Mouse (Mus musculus): Measurements from ENCODE around the gene Fank1.

Gene Fank1

DNA sequence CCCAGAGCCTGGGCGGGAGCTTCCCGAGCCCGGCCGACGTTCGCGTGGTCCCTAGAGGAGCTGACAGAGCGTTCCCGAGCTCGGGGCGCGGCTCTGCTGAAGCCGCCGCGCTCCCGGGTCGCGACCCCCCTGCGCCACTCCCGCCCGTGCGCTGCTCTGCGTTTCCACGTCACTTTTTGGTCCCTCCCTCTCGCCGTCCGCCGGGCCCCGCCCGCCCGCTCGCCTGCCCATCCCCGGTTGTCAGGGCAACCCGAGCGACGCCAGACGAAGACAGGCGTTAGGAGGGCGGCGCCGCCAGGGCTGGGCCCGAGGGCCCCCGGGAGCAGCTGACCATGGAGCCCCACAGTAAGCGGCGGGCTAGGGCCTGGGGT lies at the start of gene Fank1:
Gene Fank1, plus strand, starts transcription at position 236 of the 371 bp plus-strand sequence.
- DNase-seq: peak; percentile 90 to 91

DNA sequence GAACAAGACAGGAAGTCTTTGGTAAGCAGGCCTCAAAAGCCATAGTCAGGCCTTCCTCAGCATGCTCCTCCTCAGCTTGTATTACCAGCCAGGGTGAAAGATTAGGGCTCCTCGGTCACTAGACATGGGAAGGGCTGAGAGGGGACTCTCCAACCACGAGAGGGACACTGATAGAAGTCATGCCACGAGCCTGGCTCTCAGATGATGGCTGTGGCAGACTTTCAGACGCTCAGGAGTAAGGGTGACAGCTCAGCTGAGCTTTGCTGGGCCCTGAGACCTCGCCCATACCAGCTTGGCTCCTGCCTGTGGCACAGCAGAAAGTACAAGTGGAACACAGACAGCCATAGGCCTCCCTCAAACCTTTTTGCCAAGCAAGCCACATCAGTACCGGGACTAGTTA lies 49.6 kb upstream of the Fank1 start:
- DNase-seq: no peak

- peak; percentile 43 to 62 for DNase-seq
These were observed 47.3 kb upstream of the Fank1 start for GRCm38 (mm10) chr7:133729351-133729750.

DNA sequence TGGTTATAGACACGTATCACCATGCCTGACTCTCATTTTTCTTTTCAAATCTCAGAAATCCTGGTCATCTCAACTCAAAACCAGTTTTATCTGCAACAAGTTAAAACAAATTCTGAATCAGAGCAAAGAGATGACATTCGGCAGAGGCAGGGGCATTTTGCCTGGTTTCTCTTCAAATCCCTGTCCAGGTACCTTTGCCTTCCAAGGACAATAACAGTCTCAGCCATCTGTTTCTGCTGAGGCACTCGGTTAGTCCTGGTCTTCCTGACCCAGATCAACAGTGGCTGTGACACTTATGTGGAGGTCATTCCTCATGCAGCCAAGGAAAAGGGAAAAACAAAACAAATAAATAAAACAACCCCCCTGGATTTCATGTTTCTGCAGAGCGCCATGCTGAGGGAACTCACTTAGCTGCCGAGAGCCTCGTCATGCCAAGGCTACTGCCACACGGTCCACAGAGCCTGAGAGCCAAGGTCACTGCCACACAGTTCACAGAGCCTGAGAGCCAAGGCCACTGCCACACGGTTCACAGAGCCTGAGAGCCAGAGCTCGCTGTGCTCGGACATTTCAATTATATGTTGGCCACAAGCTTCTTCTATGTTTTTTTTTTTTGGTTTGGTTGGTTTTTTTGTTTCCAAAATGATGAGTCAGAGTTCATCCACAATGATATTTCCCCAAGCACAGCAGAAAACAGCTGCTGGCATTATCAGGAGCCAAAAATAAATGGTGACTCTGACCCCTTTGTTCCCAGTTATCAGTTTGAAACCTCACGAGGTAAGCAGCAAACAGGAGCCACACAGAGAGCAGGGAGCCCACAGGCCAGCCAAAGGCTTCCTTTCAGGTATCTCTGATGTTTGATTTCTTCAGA lies 46.1 kb upstream of the Fank1 start:
- DNase-seq: peak; percentile 57 to 65

DNA sequence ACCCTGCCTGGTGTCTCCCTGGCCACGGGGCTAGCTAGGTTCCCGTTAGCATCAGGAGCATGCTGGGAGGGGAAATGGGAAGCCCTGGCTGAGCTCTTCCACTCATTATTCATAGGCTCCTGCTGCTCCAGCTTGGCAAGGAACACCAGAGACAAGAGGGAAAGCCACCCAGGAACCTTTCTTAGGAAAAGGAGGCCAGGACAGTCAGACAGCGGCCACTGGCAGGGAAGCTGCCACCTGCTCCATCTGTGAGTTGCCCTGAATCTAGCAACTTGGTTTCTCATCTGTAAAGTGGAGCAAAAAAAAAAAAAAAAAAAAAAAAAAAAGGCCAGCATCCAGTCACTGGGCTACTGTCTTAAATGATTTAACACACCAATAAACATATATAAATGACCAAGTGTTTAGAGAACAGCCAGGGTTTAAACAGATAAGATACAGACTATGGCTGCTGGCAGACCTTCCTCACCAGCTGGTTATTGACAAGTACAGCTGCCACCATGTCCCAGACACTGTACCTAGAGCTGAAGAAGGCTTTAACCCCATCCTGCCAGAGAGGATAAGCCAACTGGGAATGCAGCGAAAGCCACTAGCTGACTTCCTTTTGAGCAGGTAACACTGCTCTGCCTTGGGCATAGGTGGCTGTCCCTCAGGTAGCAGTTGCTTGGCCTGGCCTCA lies 44.6 kb upstream of the Fank1 start:
- peak; percentile 73 to 84 for DNase-seq

GRCm38 (mm10) chr7:133740558-133740957 lies 36.1 kb upstream of the Fank1 start:
- no peak for DNase-seq

GRCm38 (mm10) chr7:133742530-133743325 lies 33.9 kb upstream of the Fank1 start:
- peak; percentile 52 to 61 for DNase-seq

DNA sequence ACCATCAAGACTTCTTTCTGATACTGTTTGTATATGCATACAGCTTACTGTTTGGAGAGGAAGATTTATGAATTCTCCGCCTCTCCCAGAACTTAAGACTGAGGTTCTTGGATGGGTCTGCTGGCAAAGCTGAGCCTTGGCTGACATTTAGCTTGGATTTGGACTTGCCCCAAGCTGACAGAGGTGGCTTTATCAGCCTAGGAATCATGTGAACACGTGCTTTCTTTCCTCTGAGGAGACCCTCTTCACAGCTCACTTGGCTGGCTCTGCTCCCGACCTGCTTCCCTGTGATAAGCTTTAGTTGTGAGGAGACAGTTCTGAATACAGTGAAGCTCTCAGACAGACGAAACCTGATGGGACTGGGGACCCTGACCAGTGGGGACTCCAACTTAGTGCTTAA lies 33.0 kb upstream of the Fank1 start:
- peak; percentile 75 to 77 for DNase-seq

DNA sequence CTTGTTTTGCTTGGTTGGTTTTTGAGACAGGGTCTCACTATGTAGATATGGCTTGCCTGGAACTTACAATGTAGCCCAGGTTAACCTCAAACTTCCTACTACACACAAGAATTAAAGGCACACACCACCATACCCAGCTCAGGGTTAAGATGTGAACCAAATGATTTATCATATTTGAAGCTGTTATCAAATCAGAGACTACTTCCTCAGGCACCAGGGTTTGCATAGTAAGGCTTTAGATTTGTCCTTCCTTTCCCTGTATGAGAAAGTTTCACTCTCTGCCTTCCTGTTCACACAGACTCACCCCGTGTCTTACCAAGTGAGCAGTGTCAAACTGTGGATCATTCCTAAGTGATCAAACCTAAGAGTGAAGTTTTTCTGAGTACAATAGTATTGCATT lies 32.5 kb upstream of the Fank1 start:
- no peak for DNase-seq

DNA sequence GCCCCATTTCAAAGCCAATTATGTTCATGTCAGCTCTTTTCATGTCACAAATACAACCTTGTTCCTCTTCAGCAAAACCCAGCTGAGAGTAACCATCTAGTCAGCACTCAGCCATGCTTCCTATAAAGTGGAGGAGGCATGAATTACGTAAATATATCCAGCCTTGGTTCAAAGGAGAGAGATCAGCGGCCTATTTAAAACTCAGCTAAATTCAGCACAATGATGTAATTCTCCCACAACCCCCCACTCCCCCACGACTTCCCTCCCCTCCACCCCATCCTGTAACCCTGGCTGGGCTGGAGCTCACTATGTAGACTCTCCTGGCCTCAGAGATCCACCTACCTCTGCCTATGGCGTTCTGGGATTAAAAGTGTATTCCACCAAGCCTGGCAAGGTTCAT lies 32.0 kb upstream of the Fank1 start:
- no peak for DNase-seq

- DNase-seq: no peak
These were observed 29.3 kb upstream of the Fank1 start for GRCm38 (mm10) chr7:133747372-133747771.

DNA sequence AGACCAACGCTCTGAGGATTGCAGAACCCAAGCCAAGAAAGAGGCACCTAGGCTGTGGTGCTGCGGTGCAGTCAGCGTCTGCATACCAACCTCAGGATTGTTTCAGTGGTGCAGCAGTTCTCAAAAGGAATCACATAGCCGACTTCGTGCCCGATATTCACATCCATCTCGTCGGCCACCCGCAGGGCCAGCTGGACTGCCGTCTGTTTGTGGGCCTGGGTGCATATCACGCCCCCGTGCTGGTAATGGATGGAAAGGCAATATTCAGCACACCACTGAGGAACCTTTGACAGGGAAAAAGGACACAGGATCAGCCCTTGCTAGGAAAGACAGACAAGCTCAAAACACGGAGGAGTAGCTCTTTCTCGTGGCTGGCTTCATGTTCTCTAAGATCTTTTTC lies 27.9 kb upstream of the Fank1 start:
- DNase-seq: peak; percentile 77 to 79

DNA sequence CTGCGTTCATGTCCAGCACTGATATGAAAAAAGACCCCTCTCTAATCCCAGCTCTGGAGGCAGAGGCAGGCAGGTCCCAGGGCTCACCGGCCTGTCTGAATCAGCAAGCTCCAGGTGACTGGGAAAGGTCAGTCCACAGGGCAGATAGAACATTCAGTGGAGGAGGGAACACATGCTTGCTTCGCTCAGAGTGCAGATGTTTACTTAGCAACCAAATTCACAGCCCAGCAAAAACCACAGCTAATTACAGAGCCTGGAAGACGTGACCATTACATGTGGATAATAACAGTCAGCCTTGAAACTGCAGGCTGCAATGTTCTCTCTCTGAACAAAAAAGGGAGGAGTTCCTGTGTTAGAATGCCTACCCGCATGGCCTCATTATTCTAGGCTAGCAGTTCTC lies 26.0 kb upstream of the Fank1 start:
- no peak for DNase-seq

DNA sequence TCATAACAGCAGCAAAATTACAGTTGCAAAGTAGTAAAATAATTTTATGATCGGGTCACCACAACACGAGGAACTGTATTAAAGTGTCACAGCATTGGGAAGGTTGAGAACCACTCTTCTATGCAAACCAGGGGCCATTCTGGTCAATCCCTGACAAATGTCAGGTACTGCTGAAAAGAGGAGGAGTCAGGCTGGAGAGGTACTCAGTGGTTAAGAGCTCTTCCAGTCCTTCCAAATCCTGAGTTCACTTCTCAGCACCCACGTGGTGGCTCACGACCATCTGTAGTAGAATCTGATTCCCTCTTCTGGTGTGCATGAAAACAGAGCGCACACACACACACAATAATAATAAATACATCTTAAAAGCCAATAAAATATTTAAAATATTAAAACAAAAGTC lies 25.5 kb upstream of the Fank1 start:
- no peak for DNase-seq

DNA sequence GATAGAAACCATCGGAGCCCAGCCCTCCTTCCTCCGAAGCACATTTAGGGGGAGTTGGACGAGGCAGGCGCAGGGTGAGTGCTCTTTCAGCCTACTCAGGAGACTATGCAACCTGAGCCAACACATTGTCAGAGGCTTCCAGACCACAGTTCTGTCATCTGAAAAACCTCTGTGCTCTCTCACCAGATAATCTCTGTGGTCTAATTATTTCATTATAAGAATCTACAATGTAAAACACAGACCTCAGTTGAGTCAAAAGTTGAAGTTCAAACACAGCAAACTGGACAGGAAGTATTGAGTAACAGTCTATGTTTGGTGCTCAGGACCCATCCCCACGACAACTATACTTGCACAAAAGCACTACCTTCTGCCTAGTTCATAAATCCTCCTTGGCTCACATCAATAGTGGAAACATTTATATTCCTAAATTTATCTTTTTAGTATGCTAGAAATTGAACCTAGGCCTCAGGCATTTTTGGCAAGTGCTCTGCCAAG lies 18.7 kb upstream of the Fank1 start:
- no peak for DNase-seq

DNA sequence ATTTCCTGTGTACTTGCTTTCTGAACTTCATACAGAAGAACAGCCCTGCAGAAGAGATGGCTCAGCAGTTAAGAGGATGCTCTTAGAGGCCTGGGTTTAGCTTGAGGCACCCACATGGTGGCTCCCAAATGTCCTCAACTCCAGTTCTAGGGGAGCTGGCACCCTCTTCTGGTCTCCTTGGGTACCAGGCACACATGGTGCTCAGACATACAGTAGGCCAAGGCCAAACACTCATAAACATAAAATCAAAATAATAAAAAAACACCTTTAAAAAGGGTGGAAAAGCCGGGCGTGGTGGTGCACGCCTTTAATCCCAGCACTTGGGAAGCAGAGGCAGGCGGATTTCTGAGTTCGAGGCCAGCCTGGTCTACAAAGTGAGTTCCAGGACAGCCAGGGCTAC lies 17.9 kb upstream of the Fank1 start:
- no peak for DNase-seq

GRCm38 (mm10) chr7:133759611-133760353 lies 16.9 kb upstream of the Fank1 start:
- no peak for DNase-seq

DNA sequence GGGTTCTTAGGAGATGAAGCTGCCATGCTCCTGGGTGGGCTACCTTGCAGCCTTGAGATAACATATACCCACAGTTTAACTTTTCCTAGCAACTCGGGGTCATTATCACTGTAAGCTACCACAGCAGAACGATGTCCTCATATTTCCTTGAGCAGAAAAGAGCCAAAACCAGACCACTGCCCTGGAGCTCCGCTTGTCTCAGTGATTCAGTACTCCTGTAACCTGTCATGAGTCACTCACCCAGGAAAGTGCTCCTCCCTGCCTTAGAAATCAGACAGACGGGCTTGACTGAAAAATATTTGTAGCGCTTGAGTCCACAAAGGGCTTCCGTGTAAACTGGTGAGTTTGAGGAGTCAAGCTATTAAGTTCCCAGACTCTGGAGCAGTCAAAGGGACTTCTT lies 14.0 kb upstream of the Fank1 start:
- DNase-seq: no peak

DNA sequence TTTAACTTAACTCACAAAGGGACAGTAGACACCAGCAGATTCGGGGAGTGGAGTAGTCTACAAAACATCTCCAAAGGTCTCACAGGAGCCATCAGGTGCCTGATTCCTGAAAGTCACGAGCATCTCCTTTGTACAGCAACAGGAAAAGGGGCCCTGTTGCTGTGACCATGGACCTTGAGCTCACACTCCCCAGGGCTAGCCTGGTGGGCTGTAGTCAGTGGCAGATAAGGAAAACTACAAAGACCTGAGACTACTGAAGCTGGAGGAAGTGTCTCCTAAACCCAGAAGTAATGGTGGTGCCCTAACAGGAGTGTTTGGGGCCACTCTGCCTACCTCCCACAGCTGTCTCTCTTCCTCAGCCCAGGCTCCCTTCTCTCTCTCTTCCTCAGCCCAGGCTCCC lies 12.2 kb upstream of the Fank1 start:
- DNase-seq: no peak

DNA sequence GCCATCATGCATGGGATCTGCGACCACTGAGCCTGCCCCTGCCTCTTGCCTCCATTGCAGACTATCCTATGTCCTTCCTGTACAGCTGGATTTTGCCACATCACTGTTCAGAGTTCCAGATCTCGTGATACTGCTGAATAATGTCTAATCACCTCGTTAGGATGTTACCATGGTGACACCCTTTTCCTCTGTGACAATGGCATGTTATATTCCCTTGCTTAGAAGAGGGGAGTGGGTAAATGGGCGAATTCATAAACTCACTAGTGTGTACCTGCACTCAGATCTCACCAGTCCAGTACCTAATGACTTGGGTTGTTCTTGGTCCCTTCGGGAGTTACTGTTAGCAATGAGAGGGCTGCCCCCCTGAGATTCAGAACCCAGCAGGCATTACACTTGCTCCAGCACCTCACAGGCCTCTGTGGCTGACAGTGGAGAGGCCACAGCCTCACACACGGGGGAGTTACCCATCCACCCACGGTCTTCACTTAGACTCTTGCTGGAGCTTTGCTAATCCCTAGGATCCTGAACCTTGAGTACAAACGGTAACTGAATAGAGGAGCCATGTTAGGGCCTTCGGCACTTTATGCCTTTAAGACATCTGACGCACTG lies 11.3 kb upstream of the Fank1 start:
- no peak for DNase-seq

DNA sequence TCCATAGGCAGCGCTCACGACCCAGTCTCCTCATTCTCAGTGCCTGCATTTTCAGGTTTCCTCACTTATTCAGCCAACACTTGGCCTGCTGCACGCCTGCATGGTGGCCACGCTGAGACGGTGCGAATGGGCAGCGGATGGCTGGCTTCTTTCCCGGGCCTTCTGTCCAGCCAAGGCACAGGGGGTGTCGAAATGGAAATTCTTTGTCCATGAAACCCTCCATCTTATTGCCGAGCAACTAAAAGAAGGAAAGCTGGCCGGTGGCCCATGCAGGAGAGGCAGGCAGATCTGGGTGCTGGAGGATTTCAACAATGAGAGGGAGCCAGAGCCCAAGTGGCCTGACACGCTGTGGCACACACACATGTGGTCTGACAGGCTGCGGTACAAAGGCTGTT lies 10.8 kb upstream of the Fank1 start:
- peak; percentile 97 to 98 for DNase-seq

GRCm38 (mm10) chr7:133768027-133768426 lies 8.6 kb upstream of the Fank1 start:
- peak; percentile 61 to 65 for DNase-seq
